Mouse (Mus musculus): ENCODE data around the gene Fbf1.
A peak's percentile ranks its signal among the peaks of the same experiment; 100 is the strongest.

The Fbf1 gene

GRCm38 (mm10) chr11:116167884-116168439, at the start of gene Fbf1:
Fbf1 (minus strand) TSS chr11:116168166.
- DNase-seq (ENCODE audit: low spot score in 2 of 2) = peak; percentile 85 to 86

GRCm38 (mm10) chr11:116216549-116216948, 48.6 kb upstream of the Fbf1 start:
- DNase-seq (ENCODE audit: low spot score in 2 of 2) = no peak

- no peak for DNase-seq (ENCODE audit: low spot score in 2 of 2)
Observed at GRCm38 (mm10) chr11:116215991-116216390, 48.0 kb upstream of the Fbf1 start.

- peak in 1 of 2 experiments; percentile 26 for DNase-seq (ENCODE audit: low spot score in 2 of 2)
Observed at GRCm38 (mm10) chr11:116215181-116215580, 47.2 kb upstream of the Fbf1 start.

GRCm38 (mm10) chr11:116213877-116214510, 46.0 kb upstream of the Fbf1 start:
- no peak for DNase-seq (ENCODE audit: low spot score in 2 of 2)

GRCm38 (mm10) chr11:116212847-116213246, 44.9 kb upstream of the Fbf1 start:
- DNase-seq (ENCODE audit: low spot score in 2 of 2) = no peak

GRCm38 (mm10) chr11:116210696-116211095, 42.7 kb upstream of the Fbf1 start:
- no peak for DNase-seq (ENCODE audit: low spot score in 2 of 2)

GRCm38 (mm10) chr11:116209257-116209656, 41.3 kb upstream of the Fbf1 start:
- no peak for DNase-seq (ENCODE audit: low spot score in 2 of 2)

- no peak for DNase-seq (ENCODE audit: low spot score in 2 of 2)
Observed at GRCm38 (mm10) chr11:116208660-116209059, 40.7 kb upstream of the Fbf1 start.

- DNase-seq (ENCODE audit: low spot score in 2 of 2) = no peak
Observed at GRCm38 (mm10) chr11:116206678-116207077, 38.7 kb upstream of the Fbf1 start.

GRCm38 (mm10) chr11:116203150-116203549, 35.2 kb upstream of the Fbf1 start:
- DNase-seq (ENCODE audit: low spot score in 2 of 2) = no peak

- DNase-seq (ENCODE audit: low spot score in 2 of 2) = no peak
Observed at GRCm38 (mm10) chr11:116201151-116201550, 33.2 kb upstream of the Fbf1 start.

- DNase-seq (ENCODE audit: low spot score in 2 of 2) = peak; percentile 90 to 92
Observed at GRCm38 (mm10) chr11:116198639-116199531, 30.9 kb upstream of the Fbf1 start, which contains the start of the genes Ten1 and Acox1. Ten1 (plus strand) TSS chr11:116198855. Acox1 (minus strand) TSS chr11:116199045.

- no peak for DNase-seq (ENCODE audit: low spot score in 2 of 2)
Observed at GRCm38 (mm10) chr11:116198132-116198531, 30.2 kb upstream of the Fbf1 start.

- no peak for DNase-seq (ENCODE audit: low spot score in 2 of 2)
Observed at GRCm38 (mm10) chr11:116197584-116197906, 29.6 kb upstream of the Fbf1 start.

- DNase-seq (ENCODE audit: low spot score in 2 of 2) = no peak
Observed at GRCm38 (mm10) chr11:116196866-116197583, 29.1 kb upstream of the Fbf1 start.

- DNase-seq (ENCODE audit: low spot score in 2 of 2) = no peak
Observed at GRCm38 (mm10) chr11:116196336-116196735, 28.4 kb upstream of the Fbf1 start.

- DNase-seq (ENCODE audit: low spot score in 2 of 2) = no peak
Observed at GRCm38 (mm10) chr11:116195252-116195651, 27.3 kb upstream of the Fbf1 start.

GRCm38 (mm10) chr11:116194619-116195018, 26.7 kb upstream of the Fbf1 start:
- no peak for DNase-seq (ENCODE audit: low spot score in 2 of 2)

GRCm38 (mm10) chr11:116187226-116187930, 19.4 kb upstream of the Fbf1 start:
- DNase-seq (ENCODE audit: low spot score in 2 of 2) = no peak

GRCm38 (mm10) chr11:116186360-116186759, 18.4 kb upstream of the Fbf1 start:
- DNase-seq (ENCODE audit: low spot score in 2 of 2) = no peak
